Mouse (Mus musculus): Measurements from ENCODE around the gene Mpnd. TPM values are rescaled to one million over a fixed set of nuclear protein-coding genes. Genes with fewer than 3 reads are reported as not detected.

Mpnd gene
- total RNA-seq, 4 experiments from 2014 or later = 102 to 115 (median 106) TPM

DNA sequence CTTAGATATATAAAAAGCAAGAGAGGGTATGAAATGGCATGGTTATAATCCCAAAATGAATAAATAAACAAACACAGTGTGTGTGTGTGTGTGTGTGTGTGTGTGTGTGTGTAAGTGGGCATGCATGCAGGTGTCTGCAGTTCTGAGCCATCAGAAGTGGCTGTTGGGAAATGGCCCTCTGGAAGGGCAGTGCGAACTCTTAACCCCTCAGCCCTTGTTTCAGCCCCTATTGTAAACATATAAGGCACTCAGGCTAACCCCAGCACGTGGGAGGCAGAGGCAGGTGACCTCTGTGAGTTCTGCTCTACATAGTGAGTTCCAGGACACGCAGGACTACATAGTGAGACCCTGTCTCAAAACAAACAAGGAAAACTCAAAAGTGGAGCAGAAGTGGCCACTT is 28.2 kb upstream of the Mpnd start:
- no peak for DNase-seq (ENCODE audit: low spot score in 2 of 2)

DNA sequence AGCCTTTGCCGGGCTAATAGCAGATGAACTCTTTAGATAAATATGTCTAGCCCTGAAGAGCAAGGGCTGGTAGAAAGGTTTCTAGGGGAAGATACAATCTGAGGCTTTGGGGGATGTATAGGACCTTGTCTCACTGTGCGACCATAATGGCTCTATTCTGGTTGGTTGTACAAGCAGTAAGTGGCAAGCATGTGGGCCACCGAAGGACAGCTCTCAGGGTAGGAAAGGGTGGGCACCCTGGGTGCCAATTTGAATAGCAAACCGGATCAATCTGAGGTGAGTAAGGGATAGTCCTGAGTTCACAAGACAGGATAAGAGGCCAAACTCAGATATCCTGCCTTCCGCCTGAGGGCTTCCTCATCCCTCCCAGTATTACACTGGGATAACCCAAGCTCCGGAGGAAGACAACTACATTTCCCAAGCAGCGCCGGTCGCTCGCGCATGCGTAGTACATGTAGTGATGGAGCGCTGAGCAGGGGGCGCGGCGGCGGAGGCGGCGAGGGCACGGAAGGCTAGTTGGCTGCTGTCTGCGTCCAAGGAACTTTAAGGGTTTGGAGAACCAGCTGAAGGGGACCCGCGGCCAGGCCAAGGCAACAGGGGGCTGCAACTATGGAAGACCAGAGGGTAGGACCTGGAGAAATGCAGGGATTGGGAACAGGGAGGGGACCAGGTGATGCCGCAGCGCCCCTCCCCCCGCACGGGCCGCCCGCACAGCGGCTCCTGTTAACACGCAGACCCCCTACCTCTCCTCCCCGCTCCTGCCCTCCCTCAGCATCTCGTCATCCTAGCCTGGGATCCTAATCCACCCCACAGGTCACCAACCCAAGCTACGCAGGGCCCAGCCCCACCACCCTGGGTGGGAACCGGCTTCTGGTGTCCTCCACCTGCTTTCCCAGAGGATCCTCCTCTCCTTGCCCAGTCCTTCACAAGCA is 19.2 kb upstream of the Mpnd start, which contains the start of gene Fsd1:
Gene Fsd1, plus strand, starts transcription at position 480 of the 932 bp plus-strand sequence.
- peak; percentile 76 to 86 for DNase-seq (ENCODE audit: low spot score in 2 of 2)

DNA sequence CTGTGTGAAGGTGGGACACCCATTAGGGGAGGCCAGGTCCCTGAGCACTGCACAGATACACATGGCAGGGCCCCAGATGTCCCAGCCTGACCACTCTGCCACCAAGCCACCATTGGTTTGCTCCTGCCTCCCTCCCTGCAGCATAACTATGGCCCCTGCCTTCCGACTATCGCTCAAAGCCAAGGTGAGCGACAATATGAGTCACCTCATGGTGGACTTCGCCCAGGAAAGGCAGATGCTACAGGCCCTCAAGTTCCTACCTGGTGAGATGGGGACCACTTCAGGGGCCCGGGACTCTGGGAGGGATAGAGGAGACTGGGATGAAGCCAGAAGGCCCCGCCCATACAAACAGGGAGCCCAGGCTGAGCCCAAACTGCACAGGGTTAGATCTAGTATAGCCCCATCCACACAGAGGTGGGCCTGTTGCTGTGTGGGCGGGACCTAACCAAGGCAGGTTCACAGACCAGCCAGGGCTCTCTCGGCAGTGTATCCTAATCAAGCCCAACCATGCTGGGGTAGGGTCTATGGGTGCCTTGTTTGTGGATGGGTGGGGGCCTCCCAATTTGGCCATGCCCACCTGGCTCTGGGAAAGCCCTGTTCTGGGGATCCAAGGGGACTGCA is 15.1 kb upstream of the Mpnd start:
- DNase-seq (ENCODE audit: low spot score in 2 of 2) = no peak

DNA sequence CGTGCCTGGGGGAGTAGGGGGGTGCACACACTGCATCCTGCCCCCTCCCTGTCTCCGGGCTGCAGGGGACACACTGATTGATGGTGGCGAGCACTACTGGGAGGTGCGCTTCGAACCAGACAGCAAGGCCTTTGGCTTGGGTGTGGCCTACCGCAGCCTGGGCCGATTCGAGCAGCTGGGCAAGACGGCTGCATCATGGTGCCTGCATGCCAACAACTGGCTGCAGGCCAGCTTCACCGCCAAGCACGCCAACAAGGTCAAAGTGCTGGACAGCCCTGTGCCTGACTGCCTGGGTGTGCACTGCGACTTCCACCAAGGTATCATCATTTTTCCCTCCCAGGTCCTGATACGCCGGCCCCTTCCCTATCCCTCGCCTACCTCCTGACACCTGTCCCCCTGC is 9.5 kb upstream of the Mpnd start:
- DNase-seq (ENCODE audit: low spot score in 2 of 2) = no peak

DNA sequence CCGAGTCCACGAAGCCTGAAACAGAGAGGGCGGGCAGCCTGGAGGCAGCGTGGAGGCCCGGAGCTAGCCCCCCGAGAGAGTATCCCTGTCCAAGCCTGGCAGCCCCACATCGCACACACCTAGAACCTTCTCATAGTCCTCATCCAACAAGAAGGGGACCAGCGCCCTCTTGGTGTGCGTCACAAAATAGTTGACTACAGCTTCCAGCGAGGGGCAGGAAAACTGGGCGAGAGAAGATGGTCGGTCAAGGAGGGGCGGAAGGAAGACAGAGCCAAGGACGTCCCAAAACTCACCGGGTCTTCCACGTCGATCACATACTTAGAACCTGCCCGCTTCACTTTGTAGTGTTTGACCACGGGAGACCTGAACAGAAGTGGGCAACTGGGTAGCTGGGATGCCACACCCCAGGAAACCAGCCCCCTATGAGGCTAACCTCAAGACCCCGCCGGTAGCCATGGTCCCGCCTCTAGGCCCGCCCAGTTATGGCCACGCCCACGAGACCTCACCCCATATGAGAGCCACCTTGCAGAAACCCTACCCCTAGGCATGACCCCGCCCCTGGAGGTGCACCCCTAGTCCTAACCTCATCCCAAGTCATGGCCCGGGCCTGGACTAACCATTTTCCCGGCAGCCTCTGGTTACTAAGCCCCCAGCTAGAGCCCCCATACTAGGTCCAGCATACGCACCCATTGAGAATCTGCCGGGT is 5.6 kb upstream of the Mpnd start:
- DNase-seq (ENCODE audit: low spot score in 2 of 2) = no peak

DNA sequence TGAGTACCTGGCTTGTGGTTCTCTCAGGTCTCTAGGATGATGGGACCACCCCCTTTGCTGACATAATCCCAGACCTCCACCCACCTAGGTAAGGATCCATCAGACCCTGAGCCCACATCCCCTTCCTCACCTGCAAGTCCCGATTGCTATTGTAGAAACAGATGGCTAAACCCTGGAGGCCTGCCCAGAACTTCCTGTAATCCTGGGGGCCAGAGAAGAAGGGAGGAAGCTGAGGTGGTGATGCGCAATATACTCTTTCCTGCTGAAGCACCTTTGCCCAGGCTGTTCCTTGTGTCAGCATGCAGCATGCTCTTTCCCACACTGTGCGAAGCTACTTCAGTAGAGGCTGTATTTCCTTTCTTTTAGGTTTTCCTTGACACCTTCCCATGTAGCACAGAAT is 2.5 kb upstream of the Mpnd start:
- no peak for DNase-seq (ENCODE audit: low spot score in 2 of 2)

DNA sequence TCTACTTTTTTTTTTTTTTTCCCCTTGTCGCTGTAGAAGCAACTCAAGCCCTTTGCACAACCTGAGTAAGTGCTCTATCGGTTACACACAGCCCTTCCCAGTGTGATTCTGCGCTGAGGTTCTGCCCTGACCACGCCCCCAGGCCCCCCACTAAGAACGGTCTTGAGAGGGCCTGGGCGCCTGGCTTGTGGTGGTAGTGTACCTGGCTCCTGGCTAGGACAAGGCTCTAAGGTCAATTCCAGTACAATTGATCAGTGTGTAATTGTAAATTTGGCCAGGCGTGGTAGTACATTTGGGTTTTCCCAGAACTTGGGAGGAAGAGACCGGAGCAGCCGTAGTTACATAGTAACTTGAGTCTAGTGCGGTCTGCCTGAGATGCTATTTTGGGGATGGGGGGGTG is 1.4 kb downstream of the Mpnd start:
- no peak for DNase-seq (ENCODE audit: low spot score in 2 of 2)

DNA sequence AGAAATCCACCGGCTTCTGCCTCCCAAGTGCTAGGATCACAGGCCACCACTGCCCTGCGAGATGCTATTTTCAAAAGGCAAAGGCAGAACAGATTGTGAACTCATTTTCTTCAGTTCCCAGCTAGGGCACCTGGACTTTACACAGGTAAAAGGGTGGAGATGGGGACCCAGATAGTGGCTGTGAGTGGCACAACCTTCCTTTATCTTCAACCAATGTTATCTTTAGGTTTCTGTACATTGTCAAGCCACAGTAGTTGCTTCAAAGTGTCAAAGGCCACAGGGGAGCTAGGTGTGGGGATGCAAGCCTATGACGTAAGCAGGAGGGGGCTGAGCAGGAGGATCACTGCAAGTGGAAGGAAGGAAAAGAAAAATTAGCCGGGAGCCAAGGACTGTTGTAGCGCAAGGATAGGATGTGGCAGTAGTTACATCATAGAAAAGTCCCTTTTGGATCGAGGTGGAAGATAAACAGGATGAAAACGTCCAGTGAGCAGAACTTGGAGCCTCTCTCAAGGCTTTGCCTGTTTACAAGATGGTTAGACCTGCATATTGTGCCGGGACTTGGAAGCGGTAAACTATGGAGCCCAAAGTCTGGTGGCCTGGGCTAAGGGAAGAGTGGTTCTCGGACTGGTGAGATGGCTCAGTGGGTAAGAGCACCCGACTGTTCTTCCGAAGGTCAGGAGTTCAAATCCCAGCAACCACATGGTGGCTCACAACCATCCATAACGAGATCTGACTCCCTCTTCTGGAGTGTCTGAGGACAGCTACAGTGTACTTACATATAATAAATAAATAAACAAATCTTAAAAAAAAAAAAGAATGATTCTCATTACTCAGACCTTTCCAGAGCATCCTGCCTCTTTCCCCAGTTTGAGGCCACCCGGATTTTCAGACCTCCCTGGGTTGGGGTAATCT is 2.2 kb downstream of the Mpnd start:
- DNase-seq (ENCODE audit: low spot score in 2 of 2) = no peak

DNA sequence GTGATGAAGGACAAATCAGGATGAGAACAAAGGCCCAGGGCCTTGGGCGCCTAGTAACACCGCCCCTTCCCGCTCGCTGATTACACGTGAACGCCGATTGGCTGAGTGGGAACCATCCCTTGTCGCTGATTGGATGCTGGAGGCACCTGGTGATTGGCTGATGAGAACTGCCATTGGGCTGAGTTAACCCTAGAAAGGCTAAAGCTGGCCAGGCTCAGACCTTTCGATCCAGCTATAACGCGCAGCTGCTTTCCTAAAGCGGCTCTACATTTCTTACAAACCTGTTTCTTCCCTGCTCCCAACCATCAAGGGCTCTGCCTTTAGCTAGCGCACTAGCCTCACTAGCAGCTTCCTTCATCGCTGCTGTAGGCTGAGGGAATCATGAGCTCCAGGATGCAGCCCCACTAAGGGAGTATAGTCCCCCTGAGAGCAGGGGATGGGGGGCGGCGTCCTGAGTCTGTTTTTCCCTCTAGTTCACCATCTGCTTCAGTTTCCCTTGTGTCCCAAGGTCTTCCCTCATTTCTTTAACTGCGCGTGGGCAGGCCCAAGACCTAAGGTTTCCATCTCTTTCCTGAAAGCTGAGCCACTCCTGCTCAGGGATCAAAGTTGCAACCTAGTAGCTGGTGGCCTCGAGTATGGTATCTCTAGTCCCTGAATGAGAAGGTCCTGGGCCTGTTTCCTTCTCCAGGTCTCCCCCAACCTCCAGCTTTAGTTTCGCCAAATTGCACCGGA is 3.0 kb downstream of the Mpnd start:
- DNase-seq (ENCODE audit: low spot score in 2 of 2) = peak; percentile 94 to 95

DNA sequence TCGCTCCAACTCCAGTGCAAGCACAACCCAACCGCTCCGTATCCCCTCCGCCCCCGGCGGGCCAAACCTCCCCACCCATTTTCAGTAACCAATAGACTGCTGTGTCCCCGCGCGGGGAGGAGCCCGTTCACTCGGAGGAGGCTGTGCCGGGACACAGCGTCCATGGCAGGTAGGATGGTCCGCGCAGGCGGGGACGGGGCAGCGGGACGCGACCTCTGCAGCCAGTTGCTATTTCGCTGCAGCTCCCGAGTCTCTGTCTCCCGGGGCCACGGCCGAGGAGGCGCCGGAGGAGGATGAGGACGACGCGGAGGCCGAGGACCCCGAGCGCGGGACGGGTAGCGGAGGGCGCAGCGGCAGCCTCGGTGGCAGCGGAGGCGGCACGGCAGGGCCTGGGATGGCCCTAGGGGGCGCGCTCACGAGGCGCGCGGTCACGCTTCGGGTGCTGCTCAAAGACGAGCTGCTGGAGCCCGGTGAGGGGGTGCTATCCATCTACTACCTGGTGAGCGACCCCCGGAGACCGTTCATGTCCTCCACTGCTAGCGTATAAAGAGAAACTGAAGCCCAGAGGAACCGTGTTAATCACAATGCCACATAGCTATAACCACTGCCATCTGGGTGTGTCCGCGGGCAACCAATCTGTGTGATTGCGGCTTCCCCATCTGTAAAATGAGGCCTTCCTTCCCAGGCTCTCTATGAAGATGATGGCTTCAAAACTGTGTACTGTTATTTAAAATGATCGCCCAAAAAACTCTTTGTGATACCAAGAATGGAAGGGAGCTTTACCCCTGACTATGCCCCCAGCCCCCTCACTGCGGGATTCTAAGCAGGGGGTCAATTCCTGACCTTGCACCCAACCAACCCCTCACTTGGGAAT is 3.8 kb downstream of the Mpnd start:
- DNase-seq (ENCODE audit: low spot score in 2 of 2) = peak; percentile 88

DNA sequence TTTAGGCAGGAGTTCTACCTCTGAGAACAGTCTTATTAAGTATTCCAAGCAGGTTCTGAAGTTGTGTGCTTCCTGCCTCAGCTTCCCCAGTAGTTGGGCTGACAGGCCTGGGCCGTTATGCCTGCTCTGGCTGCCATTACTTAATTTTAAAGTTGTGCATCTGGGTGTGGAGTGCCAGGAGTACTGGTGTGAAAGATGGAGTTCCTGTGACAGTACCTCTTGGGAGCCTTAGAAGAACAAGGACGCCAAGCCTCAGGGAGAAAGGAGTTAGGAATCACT is 4.4 kb downstream of the Mpnd start:
- DNase-seq (ENCODE audit: low spot score in 2 of 2) = no peak

DNA sequence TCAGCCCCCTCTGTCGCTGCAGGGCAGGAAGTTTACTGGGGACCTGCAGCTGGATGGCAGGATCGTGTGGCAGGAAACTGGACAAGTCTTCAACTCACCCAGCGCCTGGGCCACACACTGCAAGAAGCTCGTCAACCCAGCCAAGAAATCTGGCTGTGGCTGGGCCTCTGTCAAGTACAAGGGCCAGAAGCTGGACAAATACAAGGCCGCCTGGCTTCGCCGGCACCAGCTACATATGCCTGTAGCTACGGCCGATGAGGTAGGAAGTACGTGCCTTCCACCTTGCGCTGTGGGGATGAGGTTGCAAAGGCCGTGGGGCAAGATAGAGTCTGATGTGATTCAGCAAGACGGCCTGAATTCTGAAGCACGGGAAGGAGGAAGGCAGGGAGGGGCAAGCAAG is 4.7 kb downstream of the Mpnd start:
- DNase-seq (ENCODE audit: low spot score in 2 of 2) = peak in 1 of 2 experiments; percentile 18

DNA sequence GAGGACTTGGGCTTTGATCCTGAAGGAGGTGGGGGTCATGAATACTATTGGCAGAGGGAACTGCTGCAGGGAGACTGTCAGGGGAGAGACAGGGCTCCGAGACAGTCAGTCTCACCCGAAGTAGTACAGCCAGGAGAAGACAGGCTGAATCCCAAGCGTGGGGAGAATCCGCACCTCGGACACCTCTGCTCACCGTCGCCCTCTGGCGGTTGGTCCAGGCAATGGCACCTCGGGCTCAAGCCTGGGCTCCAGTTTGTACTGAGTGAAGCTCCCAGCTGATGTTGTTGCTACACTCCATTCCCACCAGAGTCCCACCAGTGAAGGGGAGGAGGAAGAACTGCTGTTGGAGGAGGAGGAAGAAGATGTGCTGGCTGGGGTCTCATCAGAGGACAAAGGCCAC is 5.2 kb downstream of the Mpnd start:
- peak; percentile 51 to 77 for DNase-seq (ENCODE audit: low spot score in 2 of 2)

DNA sequence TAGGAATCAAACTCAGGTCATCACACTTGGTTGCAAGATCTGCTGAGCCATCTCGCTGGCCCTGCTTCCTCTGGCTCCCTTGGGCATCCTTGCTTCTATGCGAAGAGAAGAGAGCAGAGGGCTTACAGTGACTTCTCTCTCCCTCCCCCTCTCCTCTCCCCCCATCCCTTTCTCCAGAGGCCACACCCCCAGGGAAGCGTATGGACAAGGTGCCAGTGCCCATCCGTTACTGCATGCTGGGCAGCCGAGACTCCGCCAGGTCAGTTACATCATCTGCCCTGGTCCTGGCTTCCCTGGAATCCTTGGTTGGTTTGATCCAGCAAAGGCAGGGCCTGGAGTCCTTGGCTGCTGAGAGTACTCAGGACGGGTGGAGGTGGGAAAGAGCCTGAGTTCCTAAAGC is 5.9 kb downstream of the Mpnd start:
- DNase-seq (ENCODE audit: low spot score in 2 of 2) = no peak

DNA sequence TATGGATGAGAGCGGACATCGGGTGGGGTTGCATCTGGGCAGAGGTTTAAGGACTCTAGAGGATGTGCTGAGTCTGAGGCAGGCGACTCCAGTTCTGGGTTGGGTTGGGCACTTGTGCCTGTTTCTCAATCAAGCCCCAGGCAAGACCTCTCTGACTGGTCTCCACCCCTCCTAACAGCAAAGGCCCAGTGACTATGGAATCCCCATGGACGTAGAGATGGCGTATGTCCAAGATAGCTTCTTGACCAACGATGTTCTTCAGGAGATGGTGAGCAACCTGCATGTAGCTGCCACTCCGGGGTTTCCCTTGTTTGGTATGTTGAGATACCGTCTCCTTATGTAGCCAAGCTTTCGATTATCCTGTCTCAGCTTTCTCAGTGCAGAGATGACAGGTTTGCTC is 9.8 kb downstream of the Mpnd start:
- DNase-seq (ENCODE audit: low spot score in 2 of 2) = peak in 1 of 2 experiments; percentile 17

DNA sequence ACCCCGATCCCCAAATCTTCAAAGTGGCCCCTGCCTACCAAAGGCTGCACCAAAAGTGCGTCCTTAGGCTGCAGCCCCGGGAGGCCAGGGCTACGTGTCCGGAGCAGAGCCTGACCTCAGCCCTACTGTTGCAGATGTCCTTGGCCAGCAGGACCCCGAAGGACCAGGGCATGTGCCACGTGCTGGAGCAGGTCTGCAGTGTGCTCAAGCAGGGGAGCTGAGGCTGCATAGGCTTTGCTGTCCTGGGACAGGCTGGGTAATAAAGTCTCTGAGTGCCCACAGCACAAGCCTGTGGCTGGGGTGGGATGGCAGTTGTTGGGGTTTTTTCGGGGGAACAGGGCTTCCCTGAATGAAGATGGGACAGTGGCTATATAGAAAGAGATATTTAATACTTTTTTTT is 10.9 kb downstream of the Mpnd start:
- peak in 1 of 2 experiments; percentile 11 for DNase-seq (ENCODE audit: low spot score in 2 of 2)

DNA sequence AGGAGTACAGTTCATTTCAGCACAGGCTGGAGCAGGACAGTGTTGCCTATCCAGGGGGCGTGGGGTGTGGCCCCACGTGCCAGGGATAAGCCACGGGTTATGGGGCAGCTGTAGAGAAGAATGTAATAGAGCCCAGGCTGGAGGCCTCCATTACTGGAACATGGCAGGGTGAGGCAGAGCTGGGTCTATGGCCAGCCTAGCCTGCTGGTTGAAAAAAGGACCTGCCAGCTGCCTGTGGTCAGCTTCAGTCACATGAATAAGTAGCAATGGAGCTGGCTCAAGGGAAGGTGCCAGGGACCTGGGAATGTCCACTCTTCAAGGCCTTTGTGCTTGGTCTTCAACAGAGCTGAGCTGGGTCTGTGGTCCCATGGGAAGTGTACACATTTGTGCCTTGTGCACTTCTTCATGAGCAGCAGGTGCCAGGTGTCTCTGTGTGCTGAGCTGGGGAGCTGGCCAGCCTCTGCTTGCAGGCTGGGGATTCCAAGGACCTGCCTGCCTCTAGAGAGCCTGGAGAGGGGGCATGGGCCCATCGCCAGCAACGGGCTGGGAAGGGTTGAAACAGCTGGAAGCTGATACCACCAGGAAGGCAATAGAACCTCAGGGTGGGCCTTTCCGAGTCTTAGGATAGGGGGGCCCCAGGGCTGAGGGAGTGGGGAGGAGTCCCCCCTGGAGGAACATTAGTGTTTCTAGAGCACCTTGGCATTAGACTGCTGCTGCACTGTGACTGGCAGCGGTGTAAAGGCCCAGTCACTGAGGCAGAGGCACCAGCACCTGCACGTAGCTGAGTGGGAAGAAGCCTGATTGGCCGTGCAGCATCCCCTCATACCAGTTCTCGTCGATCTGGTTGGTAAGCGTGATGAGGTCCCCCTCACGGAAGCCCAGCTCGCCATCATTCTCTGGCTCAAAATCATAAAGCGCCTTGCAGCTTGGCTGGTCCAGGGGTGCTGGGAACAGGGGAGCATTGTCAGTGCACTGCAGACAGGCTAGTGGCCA is 11.6 kb downstream of the Mpnd start:
- DNase-seq (ENCODE audit: low spot score in 2 of 2) = peak in 1 of 2 experiments; percentile 39

DNA sequence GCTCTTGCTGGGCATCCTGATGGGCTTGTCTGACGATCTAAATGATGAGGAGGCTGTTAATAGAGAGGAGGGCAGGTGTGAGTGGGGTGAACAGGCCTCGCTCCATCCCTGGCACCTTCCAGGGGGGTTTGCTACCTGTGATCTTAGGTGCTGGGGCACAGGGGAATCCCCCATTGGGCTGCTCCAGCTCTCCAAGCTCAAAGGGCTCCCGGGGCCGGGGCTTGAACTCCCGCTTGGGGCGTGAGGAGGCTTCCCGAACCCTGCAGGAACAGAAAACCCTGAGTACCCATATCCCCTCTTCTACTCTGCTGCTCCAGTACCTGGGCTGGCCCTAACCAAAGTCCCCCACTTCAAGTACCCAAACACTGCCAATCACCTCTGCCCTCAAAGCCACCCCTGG is 12.3 kb downstream of the Mpnd start:
- peak in 1 of 2 experiments; percentile 20 for DNase-seq (ENCODE audit: low spot score in 2 of 2)

Measured in layer of hippocampus, adult 8-10 months (tissue).